Mouse (Mus musculus) bone marrow, adult 2 months (tissue): ENCODE results near the gene Bhmt. TPM values are rescaled to one million over a fixed set of nuclear protein-coding genes. Genes with fewer than 3 reads are reported as not detected.

Experiments used
- H3K27ac ChIP-seq: fragments of 200-500 bp; 2 replicates; pipeline ENCODE4 v1.5.1; 2012; ENCODE audit warnings: low read depth, mild to moderate bottlenecking, control low read depth, inconsistent platforms, low read length; ENCODE audit not compliant: control insufficient read depth, poor library complexity, insufficient read depth
- H3K4me1 ChIP-seq: fragments of 200-500 bp; 2 replicates; pipeline ENCODE4 v1.6.1; 2011; ENCODE audit warnings: low read length; ENCODE audit not compliant: control insufficient read depth, insufficient read depth
- H3K4me3 ChIP-seq: fragments of 200-500 bp; replicated peaks from 2 replicates; pipeline ENCODE3; 2011; ENCODE audit warnings: mild to moderate bottlenecking, low read depth, low read length, control low read depth; ENCODE audit not compliant: control insufficient read depth
- CTCF ChIP-seq: fragments of 200-500 bp; IDR thresholded peaks from 2 replicates; pipeline ENCODE4 v1.5.1; 2011; ENCODE audit warnings: low read length, control low read depth; ENCODE audit not compliant: control insufficient read depth, insufficient read depth
- POLR2A ChIP-seq: fragments of 200-500 bp; IDR thresholded peaks from 2 replicates; pipeline ENCODE4 v1.6.1; 2011; ENCODE audit warnings: low read depth, mild to moderate bottlenecking, control low read depth, low read length, borderline replicate concordance; ENCODE audit not compliant: control insufficient read depth
- WGBS: fragments of 180-500 bp; shearing (Covaris S2); methylation state at CpG from one replicate; pipeline ENCODE4 v1.1.7; 2018; 5-methylcytosine and 5-hydroxymethylcytosine counted together
- polyA plus RNA-seq: library from polyadenylated mRNA; stranded (reverse); fragments of >200 nt; gene quantifications from 2 replicates; pipeline ENCODE4 v1.2.4, GENCODE M21; 2011; ENCODE audit warnings: low replicate concordance; ENCODE audit not compliant: missing spikeins, insufficient read depth, insufficient read length

Gene Bhmt
- polyA plus RNA-seq, 1 experiment, result 2.6 TPM

DNA sequence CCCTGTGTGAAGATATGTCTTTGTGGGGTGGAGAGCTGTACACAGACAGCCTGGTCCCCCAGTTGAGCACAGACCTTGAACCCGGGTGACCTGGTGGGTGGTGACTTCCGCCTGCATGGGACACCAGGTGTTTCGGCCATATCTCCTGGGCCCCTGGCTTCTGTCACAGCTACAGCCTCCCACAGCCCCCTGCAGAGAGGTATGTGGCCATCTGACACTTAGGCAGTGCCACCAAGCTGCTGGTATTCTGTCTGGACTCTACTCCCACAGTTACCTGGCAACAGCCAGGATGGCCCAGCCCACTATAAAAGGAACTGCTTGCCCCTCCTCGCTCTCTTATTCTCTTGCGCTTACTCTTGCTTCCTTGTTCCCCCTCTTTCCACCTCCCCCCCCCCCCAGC lies 20.2 kb upstream of the Bhmt start:
- Histone ChIP-seq H3K4me1 (no peaks in the 10 kb centered on the region), H3K27ac (no peak overlapping the region), H3K4me3 (no peak overlapping the region)
- no peak for TF ChIP-seq POLR2A
- WGBS, result 86% methylated on average over 5 of the region's 5 CpGs

DNA sequence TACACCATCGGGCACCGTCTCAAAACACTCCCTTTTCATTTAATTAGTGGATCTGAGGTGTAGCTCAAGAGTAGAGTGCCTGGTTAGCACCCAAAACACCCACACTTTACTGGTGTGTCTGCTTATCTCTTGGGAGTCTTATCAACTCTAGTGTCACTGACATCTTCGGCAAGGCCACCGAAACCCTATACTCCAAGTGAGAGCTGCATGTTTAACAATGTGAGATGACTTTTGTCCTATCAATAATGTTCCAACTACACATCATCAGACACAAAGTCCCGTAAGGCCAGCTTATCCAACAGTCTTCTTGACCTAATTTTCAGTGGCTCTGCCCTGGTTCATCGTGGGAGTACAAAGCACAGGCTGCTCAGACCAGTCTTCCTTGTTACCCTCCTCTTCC lies 15.6 kb upstream of the Bhmt start:
- Histone ChIP-seq H3K4me1 (no peaks in the 10 kb centered on the region), H3K27ac (no peak overlapping the region), H3K4me3 (no peak overlapping the region)
- TF ChIP-seq CTCF (no peak), POLR2A (no peak)
- WGBS, result 75% methylated on average over 6 of the region's 6 CpGs

DNA sequence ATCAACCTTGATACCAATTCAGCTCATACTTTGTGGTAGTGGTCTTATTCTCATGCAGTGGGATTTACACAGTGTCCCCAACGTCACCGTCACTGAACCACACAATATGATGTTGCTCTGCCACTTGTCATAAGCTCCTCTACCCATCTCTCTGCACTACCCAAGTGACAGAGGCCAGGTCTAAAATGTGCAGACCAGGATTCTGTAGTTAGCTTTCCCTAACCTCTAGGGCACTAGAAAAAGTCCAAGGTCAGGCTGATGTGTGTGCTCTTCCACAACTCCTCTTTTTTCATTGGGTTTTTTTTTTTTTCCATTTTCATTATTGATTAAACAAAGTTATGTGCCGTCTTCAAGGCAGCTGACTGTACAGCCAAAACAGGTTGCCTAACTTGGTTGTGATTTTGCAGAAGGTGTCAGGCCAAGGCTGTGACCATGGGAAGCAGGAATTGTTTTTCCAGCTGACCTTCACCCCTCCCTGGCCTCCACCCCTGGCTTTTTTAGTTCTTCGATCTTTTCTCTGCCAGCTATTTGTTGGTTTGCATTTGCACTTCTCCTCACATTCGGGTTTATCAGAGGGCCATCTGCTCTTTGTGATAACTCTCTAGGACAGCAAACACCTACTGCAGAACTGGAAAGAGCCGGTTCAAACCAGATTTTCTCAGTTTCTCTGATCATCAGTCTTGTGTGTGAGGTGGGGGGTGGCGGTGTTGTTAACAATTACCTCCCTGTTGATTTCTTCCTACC lies 10.8 kb upstream of the Bhmt start:
- no peak overlapping the region for H3K27ac ChIP-seq
- no peak overlapping the region for H3K4me3 ChIP-seq
- 76% methylated on average over 7 of the region's 7 CpGs for WGBS
- no peaks in the 10 kb centered on the region for H3K4me1 ChIP-seq
- TF ChIP-seq CTCF, result no peak
- no peak for TF ChIP-seq POLR2A

DNA sequence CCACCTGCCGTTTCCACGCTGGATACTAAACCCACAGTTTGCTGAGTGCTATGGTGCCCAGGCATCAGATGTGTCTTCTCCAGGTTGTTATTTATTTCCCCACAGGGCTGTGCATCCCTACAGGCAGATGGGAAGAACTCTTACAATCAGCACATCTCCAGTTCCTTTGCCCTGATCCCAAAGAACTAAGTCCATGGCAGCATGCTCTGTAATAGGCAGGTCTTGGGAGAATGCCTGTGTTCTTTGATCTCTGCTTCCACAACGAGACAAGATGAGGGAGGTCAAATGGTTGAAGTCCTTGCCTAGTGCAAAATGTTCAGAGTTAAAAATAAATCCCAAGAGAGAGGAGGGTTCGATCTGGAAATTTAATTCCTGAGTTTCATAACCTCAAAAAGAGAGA lies 1.9 kb upstream of the Bhmt start:
- no peak for TF ChIP-seq CTCF
- TF ChIP-seq POLR2A, result no peak
- H3K27ac ChIP-seq, result no peak overlapping the region
- no peak overlapping the region for H3K4me3 ChIP-seq
- no peaks in the 10 kb centered on the region for H3K4me1 ChIP-seq
- 63% methylated on average over 4 of the region's 4 CpGs for WGBS

DNA sequence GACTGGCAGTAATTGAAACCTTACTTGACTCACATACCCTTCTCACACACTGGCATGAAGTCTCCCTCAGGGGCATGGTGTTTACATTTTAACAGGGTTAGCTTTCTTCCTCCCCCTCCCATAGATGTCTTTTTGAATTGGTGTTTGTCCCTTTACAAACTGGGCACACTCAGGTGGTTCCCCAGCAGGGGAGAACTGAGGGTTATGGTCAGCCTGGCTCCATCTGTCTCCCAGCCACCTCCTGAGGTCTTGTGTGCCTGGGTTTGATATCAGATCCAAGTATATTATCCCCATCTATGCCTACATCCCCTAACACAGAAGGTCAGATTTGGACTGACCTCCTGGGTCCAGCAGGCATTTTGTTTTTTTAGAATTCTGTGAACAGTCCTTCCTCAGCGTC lies 1.2 kb downstream of the Bhmt start:
- Histone ChIP-seq H3K4me1 (no peaks in the 10 kb centered on the region), H3K4me3 (no peak overlapping the region), H3K27ac (no peak overlapping the region)
- TF ChIP-seq POLR2A (no peak), CTCF (no peak)
- 88% methylated on average over 1 of the region's 1 CpGs for WGBS

DNA sequence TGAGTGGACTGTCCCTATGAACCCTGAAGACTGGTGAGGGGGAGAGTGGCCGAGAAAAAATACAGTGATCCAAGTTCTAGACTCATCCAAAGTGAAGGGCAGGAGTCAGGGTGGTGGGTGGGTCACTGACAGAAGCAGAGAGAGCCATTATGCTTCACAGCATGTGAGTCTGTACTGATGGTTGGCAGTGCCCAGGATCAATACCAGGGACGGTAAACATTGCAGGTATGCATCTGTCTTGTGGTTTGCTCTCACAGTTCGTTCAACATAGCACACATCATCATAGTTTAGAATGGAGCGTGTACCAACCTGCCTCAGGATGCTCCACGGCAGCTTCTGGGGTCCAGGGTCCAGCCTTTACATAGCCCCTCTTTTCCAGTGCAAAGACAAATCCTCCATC lies 4.8 kb downstream of the Bhmt start:
- 80% methylated on average over 5 of the region's 5 CpGs for WGBS

DNA sequence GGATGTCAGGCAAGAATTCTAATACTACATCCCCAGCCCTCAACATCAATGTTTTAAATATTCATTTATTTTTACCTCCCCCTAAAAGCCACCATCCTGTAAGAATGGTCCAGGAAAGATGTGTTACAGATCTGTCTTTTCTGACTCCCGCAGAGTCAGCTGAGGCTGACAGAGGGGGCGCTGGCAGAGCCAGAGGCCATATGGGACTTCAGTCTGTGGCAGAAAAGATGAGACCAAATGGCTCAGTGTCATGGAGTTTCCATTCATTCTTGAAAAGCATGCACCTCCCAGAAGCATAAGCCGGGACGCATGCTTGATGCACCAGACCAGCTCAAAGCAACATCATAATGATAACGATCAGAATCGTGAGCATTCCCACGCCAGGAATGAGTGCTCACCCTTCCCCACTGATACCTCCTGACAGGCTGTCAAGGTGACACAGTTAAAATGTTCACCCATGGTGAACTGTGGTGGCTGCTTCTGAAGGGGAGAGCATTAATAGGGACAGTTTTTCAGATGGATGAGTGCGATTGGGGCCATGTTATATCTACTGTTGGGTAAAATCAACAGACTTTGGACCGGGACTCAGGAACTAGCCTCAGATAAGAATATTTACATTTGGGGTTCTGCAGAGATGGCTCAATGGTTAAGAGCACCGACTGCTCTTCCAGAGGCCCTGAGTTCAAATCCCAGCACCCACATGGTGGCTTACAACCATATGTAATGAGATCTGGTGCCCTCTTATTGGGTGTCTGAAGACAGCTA lies 6.6 kb downstream of the Bhmt start:
- 85% methylated on average over 10 of the region's 10 CpGs for WGBS
- Histone ChIP-seq H3K4me3 (no peak overlapping the region), H3K4me1 (no peaks in the 10 kb centered on the region), H3K27ac (no peak overlapping the region)
- no peak for TF ChIP-seq POLR2A

More for the DNA sequence above, 4.8 kb downstream of the Bhmt start:
- Histone ChIP-seq H3K4me1 (no peaks in the 10 kb centered on the region), H3K27ac (no peak overlapping the region), H3K4me3 (no peak overlapping the region)
- TF ChIP-seq CTCF (no peak), POLR2A (no peak)

DNA sequence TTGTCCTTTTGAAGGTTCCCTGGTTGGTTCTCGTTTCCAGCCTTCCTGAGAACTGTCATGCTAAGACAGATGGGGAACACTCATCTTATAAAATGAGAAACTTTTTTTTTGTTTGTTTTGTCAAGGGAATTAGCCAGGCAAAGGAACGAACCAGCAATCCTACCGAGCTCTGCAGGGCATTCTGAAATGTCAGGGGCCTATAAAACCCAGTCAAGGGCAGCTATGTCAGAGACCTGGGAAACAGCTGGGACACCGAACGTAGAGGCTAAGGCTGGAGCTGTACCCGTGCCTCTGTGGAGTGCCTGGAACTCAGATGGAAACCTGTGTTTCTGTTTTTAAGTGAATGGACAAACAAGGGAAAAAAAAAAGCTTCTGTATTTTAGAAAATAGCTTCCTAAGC lies 8.9 kb downstream of the Bhmt start:
- Histone ChIP-seq H3K4me1 (no peaks in the 10 kb centered on the region), H3K27ac (no peak overlapping the region), H3K4me3 (no peak overlapping the region)
- WGBS, result 65% methylated on average over 6 of the region's 6 CpGs
- TF ChIP-seq CTCF, result no peak
- no peak for TF ChIP-seq POLR2A

DNA sequence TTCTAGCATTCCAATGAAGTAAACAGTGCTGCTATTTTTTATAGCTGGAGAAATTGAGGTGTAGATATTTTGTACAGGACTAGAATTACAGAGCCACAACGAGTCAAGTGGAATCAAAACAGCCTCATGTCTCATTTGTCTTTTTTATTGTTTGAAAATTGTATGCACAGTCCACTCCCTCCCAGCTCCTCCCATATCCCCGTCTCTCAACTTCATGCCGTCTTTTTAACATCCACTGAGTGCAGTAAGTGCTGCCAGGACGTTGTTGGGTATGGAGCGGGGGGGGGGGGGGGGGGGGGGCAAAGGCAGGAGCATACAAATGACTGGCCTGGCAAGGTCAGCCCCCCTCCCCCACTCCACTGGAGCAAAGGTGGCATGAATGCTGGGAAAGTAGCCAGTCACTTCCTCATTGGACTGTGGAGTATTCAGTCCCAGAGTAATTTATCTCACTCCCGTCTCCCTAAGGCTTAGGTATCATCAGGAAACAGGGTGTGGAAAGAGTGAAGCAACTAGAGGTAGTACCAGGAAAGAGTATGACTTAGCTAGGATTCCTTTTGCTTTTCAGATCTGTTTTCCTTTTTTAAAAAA lies 23.3 kb downstream of the Bhmt start:
- H3K4me1 ChIP-seq, result no peaks in the 10 kb centered on the region
- 50% methylated on average over 6 of the region's 6 CpGs for WGBS
- no peak overlapping the region for H3K27ac ChIP-seq
- no peak overlapping the region for H3K4me3 ChIP-seq
- TF ChIP-seq POLR2A (no peak), CTCF (no peak)
